Mouse (Mus musculus) stomach, embryonic 14.5 days (tissue): ENCODE measurements at regions not wholly inside any gene's neighbourhood (a gene's known extent, or its start where the extent isn't known, plus 50 kb on each side); places are given as distances from the start of the nearest gene placed in this dataset.
"Not testable (repeated sequence)": the region's sequence is repeated elsewhere in the genome, so short reads cannot be mapped to it uniquely, and the experiment has no call there.

Experiments used
- ATAC-seq: fragments of 200-750 bp; cut with Nextera tagmentation; 2 replicates; pipeline ENCODE4 v1.8.0; 2017; ENCODE audit warnings: low read depth, moderate TSS enrichment; ENCODE audit not compliant: insufficient number of reproducible peaks, insufficient read depth, low FRiP score
- H3K27ac ChIP-seq: fragments of 300-500 bp; sonication (generic); 2 replicates; pipeline ENCODE4 v1.5.1; 2014; ENCODE audit warnings: mild to moderate bottlenecking, low read length, moderate library complexity, mixed read lengths
- H3K27me3 ChIP-seq: fragments of 300-500 bp; sonication (generic); 2 replicates; pipeline ENCODE4 v1.6.1; 2014; ENCODE audit warnings: low read length, control low read depth, mixed read lengths; ENCODE audit not compliant: control insufficient read depth, insufficient read depth
- H3K36me3 ChIP-seq: fragments of 300-500 bp; sonication (generic); 2 replicates; pipeline ENCODE4 v1.6.1; 2014; ENCODE audit warnings: mild to moderate bottlenecking, control low read depth, low read length, moderate library complexity, mixed read lengths; ENCODE audit not compliant: control insufficient read depth, insufficient read depth
- H3K4me1 ChIP-seq: fragments of 300-500 bp; sonication (generic); 2 replicates; pipeline ENCODE4 v1.6.1; 2014; ENCODE audit warnings: low read length, control low read depth, mixed read lengths; ENCODE audit not compliant: control insufficient read depth, insufficient read depth
- H3K4me2 ChIP-seq: fragments of 300-500 bp; sonication (generic); replicated peaks from 2 replicates; pipeline ENCODE4 v1.6.1; 2014; ENCODE audit warnings: low read depth, low read length, control low read depth
- H3K4me3 ChIP-seq: fragments of 300-500 bp; sonication (generic); 2 replicates; pipeline ENCODE4 v1.5.1; 2014; ENCODE audit warnings: low read depth, low read length, control low read depth
- H3K9ac ChIP-seq: fragments of 300-500 bp; sonication (generic); replicated peaks from 2 replicates; pipeline ENCODE4 v1.6.1; 2014; ENCODE audit warnings: low read depth, mild to moderate bottlenecking, control low read depth, low read length, moderate library complexity, mixed read lengths
- H3K9me3 ChIP-seq: fragments of 300-500 bp; sonication (generic); 2 replicates; pipeline ENCODE4 v1.6.1; 2016; ENCODE audit warnings: low read depth, low read length, control low read depth; ENCODE audit not compliant: control insufficient read depth
- WGBS: fragments of 180-500 bp; shearing (Covaris S2); extraction: QIAGEN DNeasy Blood & Tissue Kit; methylation state at CpG from one replicate; pipeline ENCODE4 v1.1.7; 2014; 5-methylcytosine and 5-hydroxymethylcytosine counted together

DNA sequence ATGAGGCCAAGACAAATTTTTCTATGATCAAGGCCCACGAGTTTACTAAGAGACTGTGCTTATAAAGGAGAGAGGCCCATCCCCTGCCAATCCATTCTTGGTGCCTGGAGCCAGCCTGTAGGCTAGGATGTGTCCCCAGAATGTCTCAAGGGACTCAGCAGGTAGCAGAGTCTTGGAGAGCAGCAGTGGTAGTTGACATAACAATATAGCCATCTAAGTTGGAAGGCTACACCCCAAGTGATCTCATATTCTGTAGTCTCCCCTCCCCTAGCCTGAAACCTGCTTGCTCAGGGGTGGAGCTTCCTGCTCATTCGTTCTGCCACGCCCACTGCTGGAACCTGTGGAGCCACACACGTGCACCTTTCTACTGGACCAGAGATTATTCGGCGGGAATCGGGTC, 95.5 kb upstream of the Cenpw start:
- not testable (repeated sequence) for ATAC-seq, H3K4me2 ChIP-seq, H3K4me3 ChIP-seq, H3K9ac ChIP-seq, H3K4me1 ChIP-seq, H3K27ac ChIP-seq, H3K36me3 ChIP-seq, H3K9me3 ChIP-seq, H3K27me3 ChIP-seq
- no CpG with 5 or more reads among the region's 7 CpGs for WGBS

- no peak overlapping the region for H3K27ac ChIP-seq
- no peak overlapping the region for H3K4me2 ChIP-seq
- no peak overlapping the region for H3K4me3 ChIP-seq
- no peak for ATAC-seq
- no peak overlapping the region for H3K9ac ChIP-seq
- WGBS = 70% methylated on average over 2 of the region's 2 CpGs
- no peaks in the 10 kb centered on the region for H3K4me1 ChIP-seq
- no peaks in the 10 kb centered on the region for H3K36me3 ChIP-seq
- H3K27me3 ChIP-seq = no peaks in the 10 kb centered on the region
- H3K9me3 ChIP-seq = no peaks in the 10 kb centered on the region
These were observed 81.3 kb upstream of the Cenpw start for GRCm38 (mm10) chr10:30281666-30282065.

GRCm38 (mm10) chr10:30280451-30280850, 80.1 kb upstream of the Cenpw start:
- no peak for ATAC-seq
- Histone ChIP-seq H3K9ac (no peak overlapping the region), H3K27ac (no peak overlapping the region), H3K4me1 (no peaks in the 10 kb centered on the region), H3K36me3 (no peaks in the 10 kb centered on the region), H3K27me3 (no peaks in the 10 kb centered on the region), H3K4me2 (no peak overlapping the region), H3K4me3 (no peak overlapping the region), H3K9me3 (no peaks in the 10 kb centered on the region)
- 66% methylated on average over 1 of the region's 1 CpGs for WGBS

- 30% methylated on average over 3 of the region's 3 CpGs for WGBS
- Histone ChIP-seq H3K9ac (no peak overlapping the region), H3K36me3 (no peaks in the 10 kb centered on the region), H3K9me3 (no peaks in the 10 kb centered on the region), H3K4me3 (no peak overlapping the region), H3K27me3 (no peaks in the 10 kb centered on the region), H3K4me2 (no peak overlapping the region), H3K27ac (no peak overlapping the region), H3K4me1 (no peaks in the 10 kb centered on the region)
- no peak for ATAC-seq
These were observed 79.6 kb upstream of the Cenpw start for GRCm38 (mm10) chr10:30279978-30280377.

DNA sequence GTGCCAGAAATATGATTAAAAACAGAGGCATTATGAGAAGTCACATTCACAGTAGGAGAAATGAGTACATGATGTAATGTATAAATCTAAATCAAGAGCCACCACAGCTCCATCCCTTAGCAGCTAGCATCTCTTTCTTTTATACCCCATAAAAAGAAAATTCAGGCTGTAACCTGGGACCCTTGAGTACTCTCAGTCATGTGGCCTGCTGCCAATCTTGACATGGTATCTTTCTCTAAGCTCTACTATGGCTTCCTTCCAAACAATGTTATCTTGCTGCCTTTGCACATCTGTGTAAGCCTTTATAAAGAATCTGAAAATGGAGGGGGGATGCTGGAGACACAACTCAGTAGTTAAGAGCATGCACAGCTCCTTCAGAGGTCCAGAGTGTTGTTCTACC, 78.6 kb upstream of the Cenpw start:
- ATAC-seq = no peak
- no peak overlapping the region for H3K27ac ChIP-seq
- H3K27me3 ChIP-seq = no peaks in the 10 kb centered on the region
- no peak overlapping the region for H3K4me3 ChIP-seq
- H3K36me3 ChIP-seq = no peaks in the 10 kb centered on the region
- H3K9ac ChIP-seq = no peak overlapping the region
- H3K4me2 ChIP-seq = no peak overlapping the region
- no peaks in the 10 kb centered on the region for H3K4me1 ChIP-seq
- no peaks in the 10 kb centered on the region for H3K9me3 ChIP-seq

DNA sequence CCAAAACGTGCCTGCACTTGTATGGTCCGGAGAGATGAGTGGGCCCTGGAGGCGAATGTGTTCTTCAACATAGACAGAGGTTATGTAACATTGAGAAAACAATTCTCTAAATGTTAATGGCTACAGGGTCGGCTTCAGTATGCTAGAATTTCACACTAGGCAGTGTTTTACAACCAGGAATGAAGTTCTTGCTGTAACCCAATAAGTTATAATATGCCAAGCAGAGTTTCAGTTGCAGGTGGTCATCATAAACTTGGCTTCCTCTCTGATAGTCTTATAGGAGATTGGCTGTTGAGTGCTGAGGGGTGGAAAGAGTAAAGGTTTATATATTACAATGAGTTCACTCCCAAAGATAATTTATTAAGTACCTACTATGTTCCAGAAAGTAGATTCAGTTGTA, 64.8 kb upstream of the Cenpw start:
- Histone ChIP-seq H3K27ac (no peak overlapping the region), H3K4me1 (no peaks in the 10 kb centered on the region), H3K4me2 (no peak overlapping the region), H3K4me3 (no peak overlapping the region), H3K36me3 (no peaks in the 10 kb centered on the region), H3K27me3 (no peaks in the 10 kb centered on the region), H3K9me3 (no peaks in the 10 kb centered on the region), H3K9ac (no peak overlapping the region)
- WGBS = 87% methylated on average over 4 of the region's 4 CpGs
- ATAC-seq = no peak

GRCm38 (mm10) chr10:30259716-30260115, 59.4 kb upstream of the Cenpw start:
- H3K27me3 ChIP-seq = no peaks in the 10 kb centered on the region
- H3K9ac ChIP-seq = no peak overlapping the region
- H3K9me3 ChIP-seq = no peaks in the 10 kb centered on the region
- H3K36me3 ChIP-seq = no peaks in the 10 kb centered on the region
- 65% methylated on average over 3 of the region's 3 CpGs for WGBS
- ATAC-seq = no peak
- H3K27ac ChIP-seq = no peak overlapping the region
- H3K4me1 ChIP-seq = no peaks in the 10 kb centered on the region
- no peak overlapping the region for H3K4me3 ChIP-seq
- no peak overlapping the region for H3K4me2 ChIP-seq

DNA sequence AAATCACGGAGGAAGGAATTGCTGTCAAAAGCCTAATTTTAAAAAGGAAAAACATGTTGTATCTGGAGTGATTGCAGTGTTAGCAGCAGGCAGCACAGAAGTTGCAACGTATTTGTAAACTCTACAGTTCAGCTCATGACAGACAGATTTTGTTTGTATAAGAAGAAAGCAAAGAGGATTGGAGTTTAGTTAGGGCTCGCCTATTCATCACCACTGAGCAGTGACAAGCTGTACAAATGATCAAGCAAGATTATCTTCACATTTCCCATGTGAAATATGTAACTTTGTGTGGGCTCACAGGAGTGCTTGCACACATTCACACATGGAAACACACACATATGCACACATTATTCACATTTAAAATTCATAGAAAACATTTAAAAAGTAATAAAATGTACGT, 57.5 kb upstream of the Cenpw start:
- 48% methylated on average over 4 of the region's 4 CpGs for WGBS
- no peak overlapping the region for H3K4me2 ChIP-seq
- no peaks in the 10 kb centered on the region for H3K4me1 ChIP-seq
- H3K36me3 ChIP-seq = no peaks in the 10 kb centered on the region
- H3K9ac ChIP-seq = no peak overlapping the region
- no peaks in the 10 kb centered on the region for H3K9me3 ChIP-seq
- no peak for ATAC-seq
- H3K27me3 ChIP-seq = no peaks in the 10 kb centered on the region
- H3K27ac ChIP-seq = no peak overlapping the region
- no peak overlapping the region for H3K4me3 ChIP-seq
